Mouse (Mus musculus): Measurements from ENCODE around the gene Lyl1.

GRCm38 (mm10) chr8:84656191-84656525 lies 45.1 kb upstream of the Lyl1 start:
- TF ChIP-seq POLR2A (IDR thresholded peaks at IDR 0.05; ENCODE audit: low read depth, low read length) (no peak), CTCF (IDR thresholded peaks at IDR 0.05; ENCODE audit: extremely low read depth, insufficient read length, insufficient replicate concordance, low read depth, low read length) (no peak)
